Mouse (Mus musculus) cerebellum, adult 9-10 months (tissue): ENCODE results near the gene Eya4.

Experiments used
- DNase-seq: peaks from one replicate; pipeline ENCODE4 v3.0.0; 2022

Gene Eya4

DNA sequence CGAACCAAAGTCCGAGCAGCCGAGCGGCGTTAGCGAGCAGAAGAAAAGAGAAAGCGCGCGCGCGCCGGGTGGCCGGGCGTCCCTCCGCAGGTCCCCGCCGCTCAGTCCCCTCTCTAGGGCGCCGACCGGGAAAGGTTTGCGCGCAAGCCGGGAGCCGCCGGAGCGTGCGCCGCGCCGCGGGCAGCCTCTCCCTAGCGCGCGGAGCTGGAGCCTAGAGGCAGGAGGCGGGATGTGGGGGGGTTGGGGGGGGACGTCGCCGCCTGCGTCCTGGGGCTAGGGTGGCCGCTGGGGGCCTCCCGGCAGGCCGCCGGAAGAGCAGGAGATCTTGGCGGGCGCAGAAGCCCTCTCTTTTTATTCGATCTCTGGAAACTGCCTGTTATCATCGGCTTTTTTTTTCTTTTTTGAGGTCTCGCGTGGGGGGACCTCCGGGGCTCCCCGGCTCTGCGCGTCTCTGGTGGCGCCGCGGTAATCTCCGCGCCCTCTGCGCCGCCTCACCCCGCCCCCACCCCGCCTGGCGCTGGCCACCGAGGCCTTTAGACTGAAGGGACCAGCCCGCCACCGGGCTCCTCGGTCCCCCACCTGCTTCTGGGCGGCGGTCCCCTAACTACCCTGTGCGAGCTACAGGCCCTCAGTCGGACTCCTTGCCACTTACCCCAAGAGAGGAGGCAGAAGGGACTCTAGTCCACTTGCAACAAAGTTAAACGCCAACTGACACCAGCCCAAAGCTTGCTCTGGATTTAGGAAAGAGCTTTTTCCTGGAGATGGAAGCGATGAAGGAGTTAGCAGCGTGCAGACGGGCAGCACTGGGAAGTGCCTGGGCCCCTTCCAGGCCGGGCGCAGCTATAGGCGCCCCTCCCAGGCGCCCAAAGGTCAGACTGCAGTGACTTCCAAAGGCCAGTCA, at the start of gene Eya4:
TSS of gene Eya4 (minus strand) at position 776 of the 901 bp plus-strand sequence.
- DNase-seq: no peak

DNA sequence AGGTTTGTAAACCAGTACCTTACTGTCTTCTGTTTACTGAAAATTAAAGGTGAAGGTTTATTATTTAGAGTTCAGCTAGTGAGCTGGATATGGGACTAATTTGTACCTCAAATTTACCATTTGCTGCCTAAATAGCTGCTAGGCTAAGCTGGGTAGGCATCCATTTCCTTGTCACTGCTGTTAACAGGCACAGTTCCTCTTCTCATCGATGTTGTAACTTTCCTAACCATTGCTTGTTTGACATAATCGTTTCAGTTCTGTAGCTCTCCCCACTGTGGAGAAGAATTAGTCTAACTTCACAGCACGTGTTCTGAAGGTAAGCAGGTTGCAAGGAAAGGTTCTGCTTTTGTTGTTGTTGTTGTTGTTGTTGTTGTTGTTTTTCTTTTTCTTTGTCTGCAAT, 44.8 kb upstream of the Eya4 start:
- no peak for DNase-seq

DNA sequence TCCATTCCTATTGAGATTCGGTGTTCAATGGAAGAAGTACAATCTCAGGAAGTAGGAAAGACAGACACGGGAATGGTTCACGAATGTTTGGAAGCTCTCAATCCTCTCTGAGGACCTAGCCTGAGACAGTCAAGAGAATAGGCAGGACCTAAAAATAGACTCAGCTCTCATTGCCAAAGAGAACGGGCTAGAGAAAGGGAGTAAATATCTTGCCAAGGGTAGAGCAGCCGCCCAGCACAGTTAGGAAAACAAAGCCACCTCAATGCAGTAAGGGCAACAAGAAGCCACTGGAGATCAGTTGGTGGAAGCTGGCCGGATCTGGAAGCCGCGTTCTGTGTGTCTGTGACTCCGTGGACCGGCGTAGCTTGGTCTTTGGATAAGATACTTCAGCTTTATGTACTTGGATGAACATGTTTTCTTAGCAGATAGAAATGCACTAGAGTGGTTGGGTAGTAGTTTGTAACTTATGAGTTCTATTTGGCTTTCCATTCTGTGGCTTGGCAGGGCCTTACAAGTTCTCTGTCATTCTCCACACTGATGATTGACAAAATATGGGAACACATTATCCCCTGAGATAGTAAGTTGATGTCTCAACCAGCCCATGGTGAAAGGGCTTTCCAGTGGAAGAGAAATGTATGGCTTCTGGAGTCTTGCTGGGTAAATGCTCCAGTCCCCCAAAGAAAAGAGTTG, 44.1 kb upstream of the Eya4 start:
- DNase-seq: no peak

DNA sequence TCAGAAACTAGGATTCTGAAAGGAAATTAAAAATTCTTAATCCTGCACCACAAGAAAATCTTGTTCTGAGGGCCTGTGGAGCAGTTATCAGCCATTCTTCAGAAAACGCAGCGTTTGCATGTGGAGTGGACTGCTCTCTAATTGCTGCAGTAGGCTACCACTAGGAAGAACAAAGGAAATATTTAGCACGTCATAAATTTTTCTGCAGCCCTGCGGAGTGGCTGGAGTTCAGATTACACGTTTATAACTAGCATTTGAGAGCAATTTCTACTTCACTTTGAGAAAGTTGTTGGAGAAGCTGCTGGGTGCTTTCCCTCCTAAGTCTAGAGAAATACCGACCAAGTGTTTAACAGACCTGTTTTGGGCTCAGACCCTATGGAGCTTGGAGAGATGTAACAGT, 43.6 kb upstream of the Eya4 start:
- no peak for DNase-seq

DNA sequence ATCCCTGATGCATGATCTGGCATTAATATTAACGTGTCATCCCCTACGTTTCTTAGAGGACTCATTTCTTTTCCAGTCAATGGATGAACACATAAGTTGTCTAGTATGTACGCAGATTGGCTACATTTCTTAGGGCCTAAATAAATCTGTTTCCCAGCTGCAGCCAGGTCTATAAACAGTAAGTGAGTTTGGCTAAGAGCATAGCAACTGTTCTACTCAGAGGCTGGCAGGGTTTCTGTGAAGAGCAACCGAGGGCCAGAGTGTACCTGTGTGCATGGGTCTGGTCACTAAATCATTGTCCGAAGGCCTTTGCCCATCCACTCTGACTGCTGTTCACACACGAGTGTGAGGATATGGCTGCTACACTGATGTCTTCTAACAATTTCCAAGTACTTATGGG, 13.3 kb upstream of the Eya4 start:
- DNase-seq: no peak

DNA sequence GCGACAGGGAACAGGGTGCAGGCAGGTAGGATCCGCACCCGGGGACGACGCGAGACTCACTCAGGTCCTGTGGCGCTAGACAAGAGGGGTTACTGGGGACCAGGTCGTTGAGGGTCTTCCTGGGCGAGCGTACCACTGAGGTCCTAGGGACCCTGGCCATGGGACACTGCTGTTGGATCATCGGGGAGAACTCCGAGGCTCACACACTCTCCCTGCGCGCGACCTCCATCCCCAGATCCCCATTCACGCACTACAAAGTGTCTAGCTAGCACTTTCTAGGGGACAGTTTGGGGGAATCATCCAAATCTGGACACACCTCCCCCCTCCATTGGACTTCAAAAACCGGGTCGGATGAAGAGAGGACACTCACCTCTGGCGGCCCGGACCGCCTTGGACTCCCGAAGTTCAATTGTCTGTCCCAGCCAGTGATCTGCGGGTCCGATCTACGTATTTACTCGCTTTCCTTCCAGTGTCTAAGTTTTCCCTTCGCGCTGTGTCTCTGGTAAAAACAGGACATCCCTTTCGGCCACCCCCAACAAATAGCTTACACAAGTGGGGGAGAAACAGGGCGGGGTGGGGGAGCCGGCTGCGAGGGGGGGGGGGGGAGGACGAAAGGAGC, 1.1 kb downstream of the Eya4 start:
- DNase-seq: no peak

DNA sequence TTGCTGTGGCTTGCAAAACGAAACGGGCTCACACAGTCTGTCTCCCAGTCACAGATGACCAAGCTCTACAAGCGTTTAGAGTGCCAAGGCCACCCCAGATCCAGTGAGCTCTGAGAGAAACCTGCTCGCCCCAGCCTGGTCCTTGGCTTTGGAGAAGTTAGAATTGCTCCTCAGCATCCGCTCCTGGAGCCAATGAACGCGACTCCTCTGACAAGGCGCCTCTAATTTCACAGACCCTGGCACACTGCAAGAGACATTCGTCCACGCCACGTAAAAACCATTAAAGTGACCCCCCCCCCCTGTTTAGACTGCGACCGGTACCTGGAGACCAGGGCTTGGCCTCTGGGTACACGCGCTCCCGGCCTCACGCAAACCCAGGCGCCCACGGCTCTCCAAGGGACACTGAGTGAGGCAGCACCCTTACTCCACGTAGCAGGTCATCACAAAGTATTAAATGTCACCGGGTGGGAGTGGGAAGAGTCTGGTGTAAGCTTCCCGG, 1.6 kb downstream of the Eya4 start:
- DNase-seq: no peak

DNA sequence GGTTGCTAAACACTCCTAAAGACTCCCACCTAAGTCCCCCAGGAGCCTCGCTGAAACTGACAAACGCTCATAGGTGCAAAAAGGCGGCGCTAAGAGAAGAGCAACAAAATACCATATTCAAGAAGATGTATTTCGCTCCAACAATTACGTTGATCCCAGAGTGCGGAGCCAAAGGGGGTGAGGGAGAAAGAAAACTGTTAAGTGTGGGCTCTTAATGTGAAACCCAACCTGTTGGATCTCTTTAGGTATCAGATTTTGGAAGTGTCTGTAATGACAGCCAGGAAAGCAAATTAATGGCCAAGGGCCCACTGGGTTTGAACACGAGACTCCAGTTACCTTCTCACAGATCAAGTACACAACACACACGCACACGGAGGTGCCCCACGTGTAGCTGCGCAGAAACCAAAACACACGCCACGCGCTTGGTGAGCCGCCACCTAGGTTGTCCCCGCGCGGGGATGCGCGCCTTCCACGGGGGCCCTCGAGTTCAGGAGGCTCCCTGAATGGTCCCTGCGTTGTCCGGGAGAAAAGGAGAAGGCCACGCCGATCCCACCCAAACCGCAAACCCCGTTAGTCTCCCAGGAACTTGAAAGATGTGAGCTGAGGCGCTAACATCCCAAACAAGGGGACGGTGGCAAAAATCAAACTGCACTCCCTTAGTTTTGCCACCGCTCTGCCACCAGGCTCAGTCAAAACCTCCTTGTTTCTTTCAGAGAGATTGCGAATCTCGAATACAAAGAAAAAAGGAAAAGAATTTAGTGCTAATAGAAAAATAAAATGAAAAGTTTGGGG, 2.3 kb downstream of the Eya4 start:
- no peak for DNase-seq

DNA sequence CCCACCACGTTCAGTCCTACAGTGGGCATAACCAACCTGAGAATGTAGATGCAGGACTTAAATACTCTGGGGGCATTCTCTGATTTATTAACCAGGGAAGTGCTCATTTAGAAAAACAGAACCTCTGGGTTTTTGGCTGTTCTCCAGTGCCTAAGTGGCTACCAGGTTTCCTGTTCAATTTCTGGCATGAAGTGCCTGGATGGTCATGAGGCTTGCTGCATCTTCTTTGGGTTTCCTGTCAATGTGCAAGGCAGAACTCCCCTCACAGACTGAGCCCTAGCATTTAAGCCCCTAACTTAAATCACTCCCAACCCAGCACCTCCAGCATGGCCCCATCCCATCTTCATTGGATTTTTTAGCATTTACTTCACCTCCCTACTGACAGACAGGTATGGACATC, 13.3 kb downstream of the Eya4 start:
- no peak for DNase-seq

DNA sequence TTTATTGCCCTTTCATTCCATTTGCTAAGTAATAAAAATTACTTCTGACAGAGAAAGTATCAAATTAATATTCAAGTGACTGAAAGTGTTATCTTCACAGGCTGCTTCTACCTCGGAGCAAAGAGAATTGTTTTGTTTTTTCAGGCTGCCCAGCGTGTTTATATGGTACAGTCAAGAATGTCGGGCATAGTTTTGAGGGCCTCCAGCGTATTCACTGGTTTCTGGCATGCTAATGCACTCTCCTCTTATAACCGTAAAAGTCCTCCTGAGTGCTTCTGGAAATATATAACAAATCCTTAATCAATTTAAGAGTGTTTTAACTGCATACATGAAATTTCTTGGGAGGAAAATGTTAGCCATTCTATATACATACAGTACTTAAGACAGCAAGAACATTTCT, 17.8 kb downstream of the Eya4 start:
- no peak for DNase-seq

DNA sequence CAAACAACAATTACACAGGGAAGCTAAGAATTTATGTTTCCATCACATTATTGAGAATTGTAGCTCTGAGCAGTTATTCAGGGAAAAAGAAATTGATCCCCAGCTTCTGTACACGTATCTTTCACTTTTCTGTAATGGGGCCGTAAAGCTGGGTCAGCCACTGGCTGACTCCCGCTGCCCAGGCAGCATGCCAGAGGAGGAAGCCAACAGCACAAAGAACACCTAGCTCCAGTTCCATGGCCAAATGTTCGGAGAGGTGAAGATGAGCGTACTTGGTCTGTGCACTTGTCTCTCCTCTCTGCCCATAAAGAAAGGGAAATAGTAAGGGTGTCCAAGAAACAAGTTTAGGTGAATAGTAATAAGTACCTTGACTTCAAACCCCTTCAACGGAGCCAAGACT, 22.9 kb downstream of the Eya4 start:
- no peak for DNase-seq

DNA sequence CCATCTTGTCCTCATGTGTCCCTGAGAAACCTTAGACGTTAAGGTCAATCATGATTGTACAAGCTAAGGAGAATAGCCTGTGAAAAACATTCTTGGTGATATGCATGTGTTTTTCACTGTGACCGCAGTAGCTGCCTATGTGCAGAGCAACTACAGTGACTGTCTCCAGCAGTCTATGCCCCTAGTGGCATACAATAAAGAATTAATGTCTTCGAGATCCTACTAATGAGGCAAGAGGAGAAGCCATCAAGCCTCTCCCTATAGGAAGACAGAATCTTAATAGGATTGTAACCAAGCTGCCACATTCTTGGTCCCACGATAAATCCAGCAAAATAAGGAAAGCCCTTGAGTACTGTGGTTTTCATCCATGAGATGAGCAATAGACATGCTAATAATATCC, 28.3 kb downstream of the Eya4 start:
- DNase-seq: no peak

DNA sequence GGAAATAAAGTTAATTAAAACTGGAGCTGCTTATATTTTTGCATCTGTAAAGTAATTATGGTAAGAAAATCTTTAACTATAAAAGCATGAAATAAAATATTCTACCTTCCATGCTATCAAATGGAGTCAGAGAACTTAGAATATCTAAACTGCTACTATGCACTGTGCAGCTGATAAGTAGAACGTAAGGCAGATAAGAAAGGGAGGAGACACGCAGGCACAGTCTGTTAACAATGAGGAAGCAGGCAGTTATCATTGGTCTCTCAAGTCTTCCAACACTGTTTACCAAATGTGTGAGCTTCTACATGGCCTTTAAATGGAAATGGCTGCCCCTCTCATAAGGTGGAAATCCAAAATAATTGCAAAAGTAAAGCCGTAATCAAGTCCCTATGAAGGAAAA, 55.0 kb downstream of the Eya4 start:
- no peak for DNase-seq

DNA sequence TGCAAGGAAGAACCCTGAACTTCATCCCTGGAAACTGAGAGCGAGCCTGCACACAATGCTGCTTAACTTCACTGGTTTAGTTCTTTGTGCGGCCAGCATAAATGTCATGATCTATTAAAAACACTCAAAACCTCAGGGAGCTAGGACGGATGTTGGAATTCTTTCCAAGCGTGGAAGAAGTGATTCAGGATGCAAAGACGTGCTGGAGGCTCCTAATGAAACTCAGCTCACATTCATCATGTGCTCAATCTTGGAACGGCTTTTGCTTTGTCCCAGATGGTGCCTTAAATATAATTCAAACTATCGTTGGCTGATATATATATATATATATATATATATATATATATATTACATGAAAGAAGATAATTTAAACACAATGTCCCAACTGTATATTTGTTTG, 58.1 kb downstream of the Eya4 start:
- DNase-seq: no peak

DNA sequence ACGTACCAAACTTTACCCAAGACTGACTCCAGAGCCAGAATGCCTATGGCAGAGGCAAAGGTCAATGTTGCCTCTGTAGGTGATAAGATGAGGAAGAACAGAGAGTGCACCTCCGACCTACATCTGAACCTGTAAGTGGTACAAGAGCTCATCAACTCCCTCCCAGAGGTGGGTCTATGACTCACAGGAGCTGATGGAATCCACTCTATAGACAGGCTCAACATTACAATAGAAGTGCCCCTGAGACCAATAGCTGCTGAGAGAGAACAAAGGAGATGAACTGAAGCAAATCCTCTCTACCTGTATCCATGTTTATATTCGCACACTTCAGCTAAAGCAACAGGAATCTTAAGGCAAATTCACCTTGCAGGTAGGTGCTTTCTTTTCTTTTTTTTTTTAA, 73.2 kb downstream of the Eya4 start:
- DNase-seq: no peak

DNA sequence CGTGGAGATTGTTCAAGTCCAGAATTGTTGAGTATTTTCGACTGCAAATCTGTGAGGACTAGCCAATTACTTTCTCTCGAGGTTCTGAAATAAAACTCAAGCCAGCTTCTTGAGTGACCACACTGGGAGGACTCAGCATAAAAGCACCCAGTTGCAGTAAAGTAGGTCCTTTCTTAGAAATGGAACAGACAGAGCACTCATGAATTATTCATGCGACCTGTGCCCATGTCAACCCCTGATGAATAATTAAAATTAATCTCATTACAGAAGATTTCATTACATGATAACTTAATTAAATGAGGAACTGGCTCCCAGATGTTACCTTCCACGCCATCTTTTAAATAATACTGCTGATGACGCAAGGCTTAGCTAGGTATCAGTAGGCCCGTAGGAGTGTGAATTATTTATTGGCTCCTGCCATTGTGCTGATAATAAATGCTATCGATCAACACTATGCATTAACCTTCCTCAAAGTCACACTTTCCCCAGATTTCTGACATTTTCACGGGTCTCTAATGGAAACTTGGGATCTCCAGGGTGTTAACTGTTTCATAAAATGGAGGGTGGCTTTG, 79.5 kb downstream of the Eya4 start:
- DNase-seq: no peak

DNA sequence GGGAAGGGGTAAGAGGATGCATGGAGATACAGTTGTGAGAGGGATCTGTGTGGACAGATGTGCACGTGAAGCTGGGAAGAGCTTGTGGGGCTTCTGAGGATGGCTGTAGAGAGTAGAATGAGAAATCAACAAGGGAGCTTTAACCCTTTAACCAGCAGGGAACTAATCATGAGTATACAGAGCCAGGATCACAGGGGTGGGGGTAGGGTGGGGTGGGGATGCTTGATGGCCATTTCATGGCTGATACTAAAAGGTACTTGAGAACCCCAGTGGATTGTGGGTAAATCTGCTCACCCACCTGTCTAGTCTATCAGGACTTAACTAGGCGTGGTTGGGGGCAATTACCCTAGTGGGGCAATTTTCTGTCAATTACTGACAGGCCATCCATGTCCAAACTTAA, 80.1 kb downstream of the Eya4 start:
- DNase-seq: no peak

DNA sequence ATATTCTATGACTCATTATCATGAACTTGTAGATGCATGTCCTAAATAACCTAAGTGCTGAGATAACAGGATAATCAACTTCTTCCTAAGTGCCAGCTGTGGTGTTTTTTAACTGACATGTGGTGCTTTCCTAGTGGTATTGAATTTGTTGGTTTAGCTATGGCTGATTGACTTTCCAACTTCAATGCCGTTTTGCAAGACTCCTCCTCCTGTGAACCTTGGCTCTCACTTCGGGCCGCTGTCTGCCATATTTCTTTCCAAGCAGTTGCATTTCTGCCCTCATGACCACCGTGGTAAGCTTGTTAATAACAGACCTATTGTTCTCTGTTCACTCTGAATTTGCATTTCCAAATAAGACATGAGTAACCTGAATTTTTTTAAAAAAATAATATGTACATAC, 98.4 kb downstream of the Eya4 start:
- DNase-seq: no peak

DNA sequence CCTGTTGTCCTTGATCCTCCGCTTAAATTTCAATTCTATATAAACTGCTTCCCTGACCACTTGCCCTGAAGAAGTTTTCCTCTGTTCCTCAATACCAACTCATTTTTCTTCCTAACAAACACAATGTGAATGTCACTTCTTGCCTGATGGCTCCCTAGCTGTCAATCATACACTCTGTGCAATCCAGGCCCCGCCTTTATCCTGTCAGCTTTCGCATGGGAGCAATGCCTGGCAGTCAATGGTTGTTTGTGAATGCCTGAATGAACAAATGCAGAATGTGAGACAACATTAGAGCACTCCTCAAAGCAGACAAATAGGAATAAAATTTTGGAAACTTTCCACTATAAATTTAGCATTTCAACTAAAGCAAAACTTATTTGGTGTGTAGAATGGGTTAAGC, 104.1 kb downstream of the Eya4 start:
- no peak for DNase-seq

DNA sequence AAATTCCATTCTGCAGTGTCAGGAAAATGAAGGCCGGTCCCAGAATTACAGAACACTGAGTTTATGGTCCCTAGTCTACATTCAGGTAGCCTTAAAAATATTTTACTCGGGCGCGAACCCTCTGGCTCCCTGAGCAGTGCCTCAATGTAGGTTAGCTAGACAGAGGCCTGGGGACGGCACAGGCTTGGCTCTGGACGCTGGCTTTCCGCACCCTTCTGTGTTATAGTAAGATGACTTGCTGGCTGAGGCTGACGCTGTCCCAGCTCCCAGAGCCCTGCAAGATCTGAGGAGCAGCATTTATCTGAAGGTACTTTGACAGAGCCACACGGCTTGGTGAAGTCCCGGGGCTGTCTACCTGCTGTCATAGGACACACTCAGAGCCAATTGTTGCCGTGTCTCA, 113.7 kb downstream of the Eya4 start:
- no peak for DNase-seq

DNA sequence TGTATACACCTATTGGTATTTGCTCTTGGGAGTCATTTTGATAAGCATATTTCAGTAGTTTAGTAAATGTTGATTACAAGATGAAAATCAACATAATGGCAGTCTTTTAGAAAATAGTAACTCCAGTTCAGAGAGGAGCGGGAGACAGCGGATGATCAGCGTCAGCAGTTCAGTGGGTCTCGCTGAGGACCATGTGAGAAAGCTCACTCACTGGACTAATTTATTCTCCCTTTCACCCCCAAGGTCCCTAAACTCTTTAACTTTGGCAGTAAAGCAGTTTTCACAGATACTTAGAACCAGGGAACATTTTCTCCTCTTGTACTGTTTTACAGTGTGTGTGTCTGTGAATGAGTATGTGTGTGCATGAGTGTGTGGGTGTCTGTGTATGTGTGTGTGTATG, 115.2 kb downstream of the Eya4 start:
- DNase-seq: no peak

DNA sequence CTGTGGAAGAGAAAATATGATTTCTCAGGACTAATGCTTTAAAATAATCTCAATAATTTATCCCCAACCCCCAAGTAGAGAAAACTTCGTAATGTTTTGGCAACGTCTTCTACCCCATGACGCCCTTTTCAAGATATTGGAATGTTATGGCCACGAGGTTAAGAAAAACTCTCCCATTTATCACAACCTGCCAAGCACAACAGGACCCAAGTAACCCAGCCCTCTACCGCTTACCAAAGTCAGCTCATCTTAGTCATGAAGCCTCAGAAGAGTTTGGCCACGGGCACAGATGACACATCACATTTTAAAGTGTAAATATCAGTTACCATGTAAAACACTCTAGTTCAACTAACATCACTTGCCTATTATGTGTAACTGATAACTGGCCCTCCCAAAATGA, 117.2 kb downstream of the Eya4 start:
- no peak for DNase-seq

DNA sequence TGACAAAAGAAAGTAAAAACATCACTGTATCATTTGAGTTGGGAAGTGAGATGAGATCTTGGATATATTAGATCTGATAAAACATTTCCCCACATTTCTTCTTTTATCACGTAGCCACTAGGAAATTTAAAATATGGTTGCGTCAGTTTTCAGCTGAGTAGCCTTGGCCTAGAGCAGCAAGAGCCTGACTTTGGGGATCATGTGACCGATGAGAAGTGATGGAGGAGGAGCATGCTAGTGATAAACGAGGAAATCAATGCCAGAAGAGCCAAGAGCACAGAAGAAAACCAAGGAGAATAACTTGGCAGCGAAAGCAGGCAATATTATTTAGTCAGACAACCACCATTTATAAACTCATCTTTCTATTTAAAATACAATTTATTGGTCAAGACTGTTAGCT, 119.7 kb downstream of the Eya4 start:
- no peak for DNase-seq
